Mouse (Mus musculus) gastrocnemius, postnatal 25 days (tissue): ENCODE data around the gene Rcn3. TPM values are rescaled to one million over a fixed set of nuclear protein-coding genes. Genes with fewer than 3 reads are reported as not detected.
"Not testable (repeated sequence)": the region's sequence is repeated elsewhere in the genome, so short reads cannot be mapped to it uniquely, and the experiment has no call there.

ENCODE experiments used
- DNase-seq: peaks from one replicate; pipeline ENCODE4 v3.0.0; 2022
- total RNA-seq, 2 experiments: library from RNA; stranded (reverse); gene quantifications; 1 replicate in 1 of 2; 2 replicates in 1 of 2; pipeline ENCODE4 v1.2.3; 2021

Gene Rcn3
- total RNA-seq, 2 experiments from 2014 or later = 24.0 to 32.8 TPM

GRCm38 (mm10) chr7:45125144-45125600 lies 33.2 kb upstream of the Rcn3 start:
- no peak for DNase-seq

GRCm38 (mm10) chr7:45124224-45125143 lies 32.5 kb upstream of the Rcn3 start, which contains the start of gene Rps11:
Gene Rps11, minus strand, starts transcription at chr7:45124439.
- DNase-seq = peak; percentile 98

GRCm38 (mm10) chr7:45123186-45123570 lies 31.2 kb upstream of the Rcn3 start:
- DNase-seq = no peak

GRCm38 (mm10) chr7:45122561-45123185 lies 30.7 kb upstream of the Rcn3 start:
- no peak for DNase-seq

GRCm38 (mm10) chr7:45121966-45122365 lies 29.9 kb upstream of the Rcn3 start:
- no peak for DNase-seq

- DNase-seq = peak; percentile 79
Measured at GRCm38 (mm10) chr7:45121404-45121803, 29.4 kb upstream of the Rcn3 start.

- DNase-seq = no peak
Measured at GRCm38 (mm10) chr7:45119780-45120709, 28.0 kb upstream of the Rcn3 start.

GRCm38 (mm10) chr7:45118336-45118735 lies 26.3 kb upstream of the Rcn3 start:
- no peak for DNase-seq

- no peak for DNase-seq
Measured at GRCm38 (mm10) chr7:45117566-45117965, 25.5 kb upstream of the Rcn3 start.

GRCm38 (mm10) chr7:45113476-45113875 lies 21.5 kb upstream of the Rcn3 start:
- DNase-seq = no peak

- no peak for DNase-seq
Measured at GRCm38 (mm10) chr7:45112529-45112928, 20.5 kb upstream of the Rcn3 start.

- no peak for DNase-seq
Measured at GRCm38 (mm10) chr7:45111940-45112339, 19.9 kb upstream of the Rcn3 start.

- DNase-seq = not testable (repeated sequence)
Measured at GRCm38 (mm10) chr7:45110089-45110488, 18.1 kb upstream of the Rcn3 start.

GRCm38 (mm10) chr7:45107052-45107645 lies 15.1 kb upstream of the Rcn3 start:
- DNase-seq = no peak

- no peak for DNase-seq
Measured at GRCm38 (mm10) chr7:45106441-45106840, 14.4 kb upstream of the Rcn3 start.

GRCm38 (mm10) chr7:45105491-45105890 lies 13.5 kb upstream of the Rcn3 start:
- no peak for DNase-seq

- DNase-seq = no peak
Measured at GRCm38 (mm10) chr7:45104941-45105340, 12.9 kb upstream of the Rcn3 start.

GRCm38 (mm10) chr7:45103652-45104180 lies 11.7 kb upstream of the Rcn3 start, which contains the start of gene Fcgrt:
Gene Fcgrt, minus strand, starts transcription at chr7:45103851.
- DNase-seq = peak; percentile 96

- DNase-seq = no peak
Measured at GRCm38 (mm10) chr7:45102940-45103585, 11.0 kb upstream of the Rcn3 start.

- no peak for DNase-seq
Measured at GRCm38 (mm10) chr7:45102441-45102840, 10.4 kb upstream of the Rcn3 start.

GRCm38 (mm10) chr7:45100046-45100445 lies 8.0 kb upstream of the Rcn3 start:
- DNase-seq = no peak
